Mouse (Mus musculus): ENCODE measurements at regions not wholly inside any gene's neighbourhood (a gene's known extent, or its start where the extent isn't known, plus 50 kb on each side); places are given as distances from the start of the nearest gene placed in this dataset.
"Not testable (repeated sequence)": the region's sequence is repeated elsewhere in the genome, so short reads cannot be mapped to it uniquely, and the experiment has no call there.

- no peak for DNase-seq (ENCODE audit: extremely low spot score in 1 of 2, low spot score in 2 of 2)
- intact Hi-C loops (cut with DNase I): no loop called here
Observed at GRCm38 (mm10) chr3:138609749-138610148, 83.8 kb downstream of the Eif4e start.

- intact Hi-C loops (cut with DNase I): no loop called here
- no peak for DNase-seq (ENCODE audit: extremely low spot score in 1 of 2, low spot score in 2 of 2)
Observed at GRCm38 (mm10) chr3:138612884-138613653, 87.1 kb downstream of the Eif4e start.

GRCm38 (mm10) chr3:138613680-138614079 is 87.7 kb downstream of the Eif4e start:
- intact Hi-C loops (cut with DNase I): no loop called here
- peak in 1 of 2 experiments; percentile 39 for DNase-seq (ENCODE audit: extremely low spot score in 1 of 2, low spot score in 2 of 2)

GRCm38 (mm10) chr3:138614899-138615298 is 88.9 kb downstream of the Eif4e start:
- no peak for DNase-seq (ENCODE audit: extremely low spot score in 1 of 2, low spot score in 2 of 2)
- intact Hi-C loops (cut with DNase I): no loop called here

- intact Hi-C loops (cut with DNase I): no loop called here
- DNase-seq (ENCODE audit: extremely low spot score in 1 of 2, low spot score in 2 of 2): no peak
Observed at GRCm38 (mm10) chr3:138620263-138620662, 94.3 kb downstream of the Eif4e start.

- intact Hi-C loops (cut with DNase I): no loop called here
- DNase-seq (ENCODE audit: extremely low spot score in 1 of 2, low spot score in 2 of 2): no peak
Observed at GRCm38 (mm10) chr3:138624128-138624527, 98.1 kb downstream of the Eif4e start.

- peak in 1 of 2 experiments; percentile 29 for DNase-seq (ENCODE audit: extremely low spot score in 1 of 2, low spot score in 2 of 2)
- intact Hi-C loops (cut with DNase I): no loop called here
Observed at GRCm38 (mm10) chr3:138626230-138626629, 100.3 kb downstream of the Eif4e start.

GRCm38 (mm10) chr3:138630231-138630630 is 104.3 kb downstream of the Eif4e start:
- DNase-seq (ENCODE audit: extremely low spot score in 1 of 2, low spot score in 2 of 2): no peak
- intact Hi-C loops (cut with DNase I): no loop called here

- no peak for DNase-seq (ENCODE audit: extremely low spot score in 1 of 2, low spot score in 2 of 2)
- intact Hi-C loops (cut with DNase I): no loop called here
Observed at GRCm38 (mm10) chr3:138632086-138632485, 106.1 kb downstream of the Eif4e start.

- no peak for DNase-seq (ENCODE audit: extremely low spot score in 1 of 2, low spot score in 2 of 2)
- intact Hi-C loops (cut with DNase I): loop anchor here (10.0 kb wide), 1 partner anchor 263 kb away; no protein-coding TSS in a partner anchor
Observed at GRCm38 (mm10) chr3:138642026-138642425, 100.0 kb upstream of the Tspan5 start.

- no peak for DNase-seq (ENCODE audit: extremely low spot score in 1 of 2, low spot score in 2 of 2)
- intact Hi-C loops (cut with DNase I): loop anchor here (10.0 kb wide), 1 partner anchor 261 kb away; no protein-coding TSS in a partner anchor
Observed at GRCm38 (mm10) chr3:138643951-138644285, 98.1 kb upstream of the Tspan5 start.

- intact Hi-C loops (cut with DNase I): loop anchor here (10.0 kb wide), 1 partner anchor 260 kb away; no protein-coding TSS in a partner anchor
- DNase-seq (ENCODE audit: extremely low spot score in 1 of 2, low spot score in 2 of 2): peak in 1 of 2 experiments; percentile 48
Observed at GRCm38 (mm10) chr3:138644286-138644951, 97.6 kb upstream of the Tspan5 start.

GRCm38 (mm10) chr3:138645320-138645719 is 96.7 kb upstream of the Tspan5 start:
- DNase-seq (ENCODE audit: extremely low spot score in 1 of 2, low spot score in 2 of 2): peak; percentile 28 to 89
- intact Hi-C loops (cut with DNase I): loop anchor here (10.0 kb wide), 1 partner anchor 259 kb away; no protein-coding TSS in a partner anchor

GRCm38 (mm10) chr3:138649699-138650098 is 92.3 kb upstream of the Tspan5 start:
- no peak for DNase-seq (ENCODE audit: extremely low spot score in 1 of 2, low spot score in 2 of 2)
- intact Hi-C loops (cut with DNase I): loop anchor here (10.0 kb wide), 1 partner anchor 255 kb away; no protein-coding TSS in a partner anchor

- intact Hi-C loops (cut with DNase I); DNase-seq (ENCODE audit: extremely low spot score in 1 of 2, low spot score in 2 of 2): not testable (repeated sequence)
Observed at GRCm38 (mm10) chr3:138650671-138651070, 91.3 kb upstream of the Tspan5 start.

GRCm38 (mm10) chr3:138651361-138652205 is 90.4 kb upstream of the Tspan5 start:
- no peak for DNase-seq (ENCODE audit: extremely low spot score in 1 of 2, low spot score in 2 of 2)
- intact Hi-C loops (cut with DNase I): no loop called here

- intact Hi-C loops (cut with DNase I): no loop called here
Observed at GRCm38 (mm10) chr3:138652206-138652605, 89.8 kb upstream of the Tspan5 start.

GRCm38 (mm10) chr3:138652685-138653084 is 89.3 kb upstream of the Tspan5 start:
- intact Hi-C loops (cut with DNase I): no loop called here
- DNase-seq (ENCODE audit: extremely low spot score in 1 of 2, low spot score in 2 of 2): no peak

More at GRCm38 (mm10) chr3:138652206-138652605, 89.8 kb upstream of the Tspan5 start:
- DNase-seq (ENCODE audit: extremely low spot score in 1 of 2, low spot score in 2 of 2): no peak
